Mouse (Mus musculus) spleen, adult 2 months (tissue): Measurements from ENCODE around the gene Zkscan1.

Experiments
- CTCF ChIP-seq: fragments of 200-500 bp; IDR thresholded peaks from 2 replicates; pipeline ENCODE4 v1.5.1; 2011; ENCODE audit warnings: mild to moderate bottlenecking, inconsistent platforms; ENCODE audit not compliant: insufficient read depth, insufficient read length, insufficient replicate concordance; ENCODE audit errors: extremely low read depth
- POLR2A ChIP-seq: fragments of 200-500 bp; IDR thresholded peaks from 2 replicates; pipeline ENCODE4 v1.6.1; 2011; ENCODE audit warnings: low read depth, low read length, inconsistent platforms

DNA sequence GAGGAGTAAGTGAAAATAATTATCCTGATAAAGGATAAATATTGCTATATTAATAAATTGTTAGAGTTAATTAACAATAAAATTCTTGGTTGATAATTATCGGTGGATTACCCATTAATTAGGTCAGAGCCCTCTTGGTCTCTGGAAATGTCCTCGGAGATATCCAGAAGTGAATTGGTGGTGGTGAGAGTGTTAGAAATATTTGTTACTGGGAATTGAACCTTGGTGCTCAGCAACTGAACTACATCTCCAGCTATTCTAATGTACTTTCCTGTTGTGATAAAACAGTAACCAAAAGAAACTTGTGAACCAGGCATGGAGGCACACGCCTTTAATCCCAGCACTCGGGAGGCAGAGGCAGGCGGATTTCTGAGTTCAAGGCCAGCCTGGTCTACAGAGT is 4.4 kb upstream of the Zkscan1 start:
- TF ChIP-seq CTCF (no peak), POLR2A (no peak)
